Mouse (Mus musculus) cerebellum, adult 11 months (tissue): ENCODE measurements around the gene Gtf2h1.
"Not testable (repeated sequence)": the region's sequence is repeated elsewhere in the genome, so short reads cannot be mapped to it uniquely, and the experiment has no call there.

ENCODE experiments used
- DNase-seq: peaks from one replicate; pipeline ENCODE4 v3.0.0; 2022

Gene Gtf2h1

DNA sequence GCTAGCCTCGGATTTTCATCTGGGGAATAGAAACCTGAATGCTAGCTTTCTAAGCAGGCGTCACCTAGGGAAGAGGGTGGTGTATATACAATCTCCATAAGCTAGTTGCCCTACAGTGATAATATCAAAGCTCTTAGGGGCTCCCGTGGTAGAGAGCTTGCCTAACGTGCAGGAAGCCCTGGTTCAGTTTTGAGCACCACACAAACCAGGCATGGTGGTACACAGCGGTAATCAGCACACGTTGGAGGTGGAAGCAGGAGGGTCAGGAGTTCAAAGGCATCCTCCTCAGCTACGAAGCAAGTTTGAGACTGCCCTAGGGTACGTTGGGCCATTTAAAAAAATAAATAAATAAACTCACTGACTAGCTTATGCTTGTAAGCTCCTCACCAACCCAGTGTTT lies 35.8 kb downstream of the Gtf2h1 start:
- DNase-seq: no peak

DNA sequence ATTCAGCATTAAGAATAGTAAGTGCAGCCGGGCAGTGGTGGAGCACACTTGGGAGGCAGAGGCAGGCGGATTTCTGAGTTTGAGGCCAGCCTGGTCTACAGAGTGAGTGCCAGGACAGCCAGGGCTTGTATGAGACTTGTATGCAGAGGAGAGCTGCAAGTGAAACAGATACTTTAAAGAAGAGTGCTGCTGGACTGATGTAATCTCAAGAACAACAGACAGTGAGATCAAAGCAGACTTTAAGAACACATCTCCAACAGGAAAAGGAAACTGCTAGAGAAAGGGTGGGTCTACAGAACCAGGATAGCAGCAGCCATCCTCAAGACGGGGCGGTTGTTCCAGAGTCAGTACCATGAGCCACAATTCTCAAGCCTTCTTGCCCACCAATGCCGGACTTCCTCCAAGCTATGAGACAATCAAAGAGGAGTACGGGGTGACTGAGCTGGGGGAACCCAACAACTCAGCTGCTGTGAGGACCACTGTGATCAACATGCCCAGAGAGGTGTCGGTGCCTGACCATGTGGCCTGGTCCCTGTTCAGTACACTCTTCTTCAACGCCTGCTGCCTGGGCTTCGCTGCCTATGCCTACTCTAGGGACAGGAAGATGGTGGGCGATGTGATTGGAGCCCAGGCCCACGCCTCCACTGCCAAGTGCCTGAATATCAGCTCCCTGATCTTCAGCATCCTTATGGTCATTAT lies 36.4 kb downstream of the Gtf2h1 start:
- DNase-seq: not testable (repeated sequence)

DNA sequence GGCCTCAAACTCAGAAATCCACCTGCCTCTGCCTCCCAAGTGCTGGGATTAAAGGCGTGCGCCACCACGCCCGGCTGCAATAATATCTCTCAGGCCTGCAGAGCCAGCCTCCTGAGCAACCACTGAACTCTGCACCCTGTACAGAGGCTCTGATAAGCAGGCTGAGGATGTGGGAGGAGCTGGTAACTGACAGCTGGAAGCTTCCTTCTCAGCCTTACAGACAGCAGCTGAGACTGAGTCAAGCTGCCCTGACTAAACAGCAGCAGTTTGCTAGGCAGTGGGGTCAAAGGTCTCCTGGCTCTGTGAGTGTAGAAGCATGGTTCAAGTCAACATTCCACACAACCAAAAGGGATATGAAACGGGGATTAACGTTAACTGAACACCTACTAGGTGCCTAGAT lies 37.4 kb downstream of the Gtf2h1 start:
- no peak for DNase-seq

DNA sequence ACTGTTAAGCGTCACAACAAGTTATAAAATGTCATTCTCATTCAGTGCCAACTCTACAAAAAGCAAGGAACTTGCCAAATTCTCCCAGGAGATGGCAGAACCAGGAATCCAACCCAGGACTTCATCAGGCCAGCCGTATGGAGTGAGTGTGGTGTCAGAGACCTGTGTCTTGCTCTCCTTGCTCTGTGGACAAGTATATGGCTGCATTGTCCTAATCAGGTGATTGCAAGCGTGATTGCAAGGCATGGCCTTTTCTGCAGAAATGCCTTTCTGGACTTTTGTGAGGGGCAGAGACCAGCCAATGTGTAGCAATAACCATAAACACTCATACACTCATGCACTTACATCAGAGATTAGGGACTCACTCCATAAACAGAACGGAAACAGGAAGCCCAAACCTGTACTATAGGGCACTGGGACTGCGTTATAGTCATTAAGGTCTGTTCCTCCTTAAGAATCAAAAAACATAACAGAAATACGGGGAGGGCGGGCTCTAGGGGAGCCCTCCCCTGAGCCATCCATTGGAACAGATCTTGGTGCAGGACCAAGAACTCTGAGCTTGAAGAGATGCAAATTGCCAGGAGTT lies 37.9 kb downstream of the Gtf2h1 start:
- no peak for DNase-seq

DNA sequence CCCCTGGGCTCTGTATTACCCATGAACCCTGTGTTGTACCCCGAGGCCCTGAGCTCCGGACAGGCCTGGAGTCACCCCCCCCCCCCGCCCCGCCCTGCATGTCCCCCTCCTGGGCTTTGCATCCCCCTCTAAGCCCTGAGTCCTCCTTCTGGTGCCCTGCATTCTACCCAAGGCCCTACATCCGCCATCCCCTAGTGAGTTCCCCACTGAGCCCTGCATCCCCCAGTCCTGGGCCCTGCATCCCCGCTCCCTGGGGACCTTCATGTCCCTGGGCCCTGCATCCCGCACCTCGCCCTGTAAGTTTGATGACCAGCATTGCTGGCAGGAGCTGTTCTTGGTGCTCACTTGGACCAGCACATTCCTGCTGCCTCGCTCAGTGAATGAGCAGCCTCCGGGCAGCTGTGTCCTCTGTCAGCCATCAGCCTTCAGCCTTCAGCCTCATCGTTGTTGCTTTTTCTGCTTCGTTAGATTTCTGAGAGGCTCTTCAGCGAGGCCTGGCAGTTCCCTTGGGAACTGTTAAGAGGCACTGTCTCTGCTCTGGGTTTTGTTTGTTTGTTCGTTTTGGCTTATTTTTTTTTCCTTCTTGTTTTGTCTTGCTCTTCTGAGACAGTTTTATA lies 39.2 kb downstream of the Gtf2h1 start:
- DNase-seq: no peak

DNA sequence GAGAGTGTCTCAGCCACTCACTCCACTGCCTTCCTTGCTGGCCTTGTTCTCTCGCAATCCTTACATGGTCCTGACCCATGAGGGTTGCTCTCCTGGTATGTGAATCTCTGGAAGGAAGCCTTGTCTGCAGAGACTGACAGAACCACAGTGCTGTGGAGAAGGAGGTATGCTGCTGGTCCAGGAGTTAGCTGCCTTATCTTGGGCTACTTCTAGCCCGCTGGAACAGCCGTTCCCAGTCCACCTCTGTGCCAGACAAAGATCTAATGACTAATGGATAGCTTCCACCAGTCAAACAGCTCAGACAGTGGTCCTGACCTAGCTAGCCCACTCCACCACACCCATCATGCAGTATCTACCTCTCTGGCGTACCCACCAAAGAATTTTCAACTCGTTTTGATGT lies 40.5 kb downstream of the Gtf2h1 start:
- no peak for DNase-seq

DNA sequence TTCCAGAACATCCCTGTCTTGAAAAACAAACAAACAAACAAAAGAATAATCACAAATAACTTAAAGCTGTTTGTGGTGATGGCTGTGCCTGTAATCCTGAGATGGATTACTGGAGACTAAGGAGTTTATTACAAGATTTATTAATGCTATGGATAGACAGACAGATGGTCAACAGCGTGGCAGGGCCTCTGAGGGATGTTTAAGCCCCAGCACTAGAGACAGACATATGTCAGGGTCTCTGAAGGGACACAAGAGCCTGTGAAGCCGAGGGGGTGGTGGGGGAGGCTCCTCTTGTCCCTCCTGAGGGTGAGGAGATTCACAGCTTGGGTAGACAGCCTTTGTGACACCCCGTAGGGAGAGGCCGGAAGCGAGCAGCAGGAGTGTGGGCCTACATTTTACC lies 41.2 kb downstream of the Gtf2h1 start:
- DNase-seq: no peak

DNA sequence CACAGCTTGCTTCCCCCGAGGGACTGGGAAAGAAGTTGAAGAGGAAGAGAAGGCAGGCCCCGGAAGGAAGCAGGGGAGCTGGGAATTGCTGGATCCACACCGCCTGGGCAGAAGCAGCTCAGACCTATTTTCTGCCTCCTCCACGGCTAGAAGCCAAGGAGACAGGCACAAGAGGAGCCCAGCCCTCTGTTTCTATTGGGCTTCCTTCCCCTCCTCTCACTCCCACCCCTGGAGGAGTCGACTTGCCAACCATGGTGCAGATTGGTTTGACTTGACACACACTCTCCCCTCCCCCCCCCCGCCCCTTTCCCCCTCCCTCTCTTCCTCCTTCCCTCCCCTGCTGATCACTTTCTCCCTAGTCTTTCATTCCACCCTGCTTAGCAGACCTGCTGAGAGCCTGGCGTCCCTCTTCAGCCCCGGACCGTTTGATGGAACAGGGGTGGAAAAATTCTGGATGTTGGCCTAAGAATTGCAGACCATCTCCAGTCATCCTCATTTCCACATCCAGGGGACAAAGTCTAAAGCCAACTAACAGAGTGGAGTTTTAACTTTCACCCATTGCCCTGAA lies 42.3 kb downstream of the Gtf2h1 start:
- DNase-seq: no peak

DNA sequence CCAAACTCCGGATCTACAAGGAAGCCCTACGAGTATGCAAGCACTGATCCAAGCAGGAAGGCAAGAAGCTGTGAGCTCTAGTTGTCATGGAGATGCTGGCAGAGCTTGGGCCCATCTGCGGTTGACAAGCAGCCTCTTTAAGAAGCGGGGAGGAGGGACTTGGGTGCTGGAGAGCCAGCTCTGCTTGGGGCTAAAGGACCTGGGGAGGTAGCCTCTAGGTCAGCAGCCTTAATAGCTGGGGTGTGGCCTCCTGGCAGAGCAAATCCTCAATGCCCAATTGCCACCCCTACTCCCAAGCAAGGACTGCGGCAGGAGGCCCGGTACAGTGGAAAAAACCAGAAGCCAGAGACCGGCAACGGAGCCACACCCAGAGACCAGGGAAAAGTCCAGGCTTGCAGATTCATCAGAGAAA lies 43.0 kb downstream of the Gtf2h1 start:
- peak; percentile 69 for DNase-seq

DNA sequence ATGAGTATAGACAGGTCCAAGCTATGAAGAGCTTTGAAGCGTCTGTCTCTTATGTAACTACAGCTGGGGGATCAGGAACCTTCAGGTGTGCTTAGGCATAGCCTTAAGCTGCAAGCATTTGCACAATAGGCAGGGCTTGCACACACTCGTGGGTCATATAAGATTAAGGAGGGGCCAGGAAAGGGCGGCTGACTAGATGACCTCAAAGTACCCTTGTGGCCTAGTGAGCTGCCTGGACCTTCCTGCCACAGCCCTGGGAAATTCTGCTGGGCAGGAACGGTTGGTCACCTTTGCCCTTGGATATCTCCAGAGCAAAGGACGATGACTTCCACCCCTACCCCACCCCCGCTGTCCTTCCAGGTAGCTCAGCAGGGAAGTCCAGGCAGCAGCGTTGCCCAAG lies 43.5 kb downstream of the Gtf2h1 start:
- DNase-seq: no peak

DNA sequence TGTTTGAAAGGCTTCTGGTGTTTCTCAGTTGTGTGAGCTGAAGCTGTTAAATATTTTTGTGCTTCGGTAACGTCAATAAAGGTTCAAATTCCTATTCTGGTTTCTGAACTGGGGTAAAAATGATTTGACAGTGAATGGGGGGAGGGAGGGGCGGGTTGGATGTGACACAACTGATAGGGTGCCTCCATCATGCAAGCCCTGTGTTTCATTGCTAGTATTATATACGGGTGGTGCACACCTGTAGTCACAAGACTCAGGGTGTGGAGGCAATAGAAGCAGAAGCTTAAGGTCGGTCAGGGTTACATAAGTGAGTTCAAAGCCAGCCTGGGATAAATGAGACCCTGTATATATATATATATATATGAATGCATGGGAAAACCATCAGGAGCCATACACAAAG lies 44.0 kb downstream of the Gtf2h1 start:
- no peak for DNase-seq

DNA sequence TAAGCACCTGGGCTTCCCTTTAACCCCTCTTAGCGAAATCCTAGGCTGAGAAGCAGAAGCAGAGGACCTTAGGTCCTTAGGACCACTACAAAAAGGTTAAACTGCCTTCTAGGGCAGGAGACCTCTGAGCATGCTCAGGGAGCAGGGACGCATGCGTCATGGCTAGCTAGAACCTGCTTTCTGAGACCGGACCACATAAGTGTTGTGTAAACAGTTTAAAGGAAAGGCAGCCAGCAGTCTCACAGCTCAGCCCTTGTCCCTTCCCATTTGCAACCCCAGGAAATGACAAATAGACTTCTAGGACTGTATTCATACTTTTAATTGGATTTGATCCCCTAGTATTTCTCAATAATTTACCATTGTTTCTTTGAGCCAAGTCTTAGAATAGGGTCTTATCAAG lies 44.4 kb downstream of the Gtf2h1 start:
- no peak for DNase-seq

DNA sequence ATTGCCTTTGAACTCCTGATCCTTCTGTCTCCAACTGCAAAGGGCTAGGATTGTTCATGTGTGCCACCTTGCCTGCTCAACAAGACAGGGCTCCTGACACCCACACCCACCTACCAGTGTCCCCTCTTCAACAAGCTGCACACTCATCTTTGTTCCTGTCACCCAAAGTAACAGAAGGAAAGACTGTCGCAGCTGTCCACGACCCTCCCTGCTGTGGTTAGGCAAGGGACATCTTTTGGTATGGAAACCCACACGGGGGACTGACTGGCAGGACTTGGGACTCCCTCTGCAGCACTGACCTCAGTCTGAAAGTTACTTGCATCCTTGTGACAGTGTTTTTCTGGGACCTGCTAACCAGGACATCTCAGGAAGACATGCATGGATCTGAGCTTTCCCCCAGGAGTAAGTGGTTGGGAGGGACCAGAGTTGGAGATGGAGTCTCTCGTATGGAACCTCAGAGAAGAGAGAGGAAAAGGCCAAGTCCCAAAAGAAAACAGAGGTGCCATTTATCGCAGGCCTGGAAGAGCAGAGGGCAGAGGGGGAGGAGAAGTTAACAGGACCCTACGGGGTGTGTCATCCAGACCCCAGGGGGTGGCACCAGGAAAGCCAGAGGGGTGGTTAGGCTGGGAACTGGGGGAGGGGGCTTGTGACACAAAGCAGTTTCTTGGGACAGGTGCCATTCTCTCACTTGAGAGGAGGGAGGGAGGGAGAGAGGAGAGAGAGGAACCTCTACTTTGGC lies 45.1 kb downstream of the Gtf2h1 start, which contains the start of gene Ldha:
Gene Ldha (plus strand): TSS at position 689 of the 739 bp plus-strand sequence.
- DNase-seq: no peak

DNA sequence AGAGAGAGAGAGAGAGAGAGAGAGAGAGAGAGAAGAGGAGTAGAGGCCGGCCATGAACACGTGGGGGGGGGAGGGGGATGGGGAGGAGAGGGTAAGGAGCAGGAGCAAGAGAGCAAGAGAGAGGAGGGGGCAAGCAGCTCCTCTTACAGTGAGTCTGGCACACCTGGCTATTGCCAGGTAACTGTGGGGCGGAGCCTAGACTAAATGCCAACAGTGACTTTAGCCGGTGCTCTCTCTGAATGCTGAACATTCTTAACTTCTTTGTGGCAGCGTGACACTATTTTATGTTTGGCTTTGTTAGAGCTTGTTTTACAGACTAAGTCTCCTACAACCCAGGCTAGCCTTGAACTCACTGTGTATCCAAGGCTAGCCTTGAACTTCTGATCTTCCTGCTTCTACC lies 46.4 kb downstream of the Gtf2h1 start:
- no peak for DNase-seq

DNA sequence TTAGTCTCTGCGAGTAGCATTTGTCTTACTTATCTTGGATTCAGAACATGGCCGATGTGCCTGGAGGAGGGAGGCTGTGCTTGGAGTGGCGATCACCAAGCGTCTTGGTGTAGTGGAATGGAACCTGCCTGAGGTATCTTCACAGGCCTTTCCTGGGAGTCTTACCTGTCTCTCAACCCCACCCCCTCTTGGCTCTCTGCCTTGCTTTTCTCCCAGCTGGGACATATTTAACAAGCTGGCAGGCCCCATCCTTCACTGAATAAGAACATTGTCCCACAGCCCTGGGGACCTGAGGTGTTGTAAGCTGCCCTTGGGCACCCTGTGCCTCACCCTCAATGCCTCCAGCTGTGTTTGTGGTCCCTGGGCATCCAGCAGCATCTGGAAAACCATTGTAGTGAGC lies 47.7 kb downstream of the Gtf2h1 start:
- DNase-seq: no peak

DNA sequence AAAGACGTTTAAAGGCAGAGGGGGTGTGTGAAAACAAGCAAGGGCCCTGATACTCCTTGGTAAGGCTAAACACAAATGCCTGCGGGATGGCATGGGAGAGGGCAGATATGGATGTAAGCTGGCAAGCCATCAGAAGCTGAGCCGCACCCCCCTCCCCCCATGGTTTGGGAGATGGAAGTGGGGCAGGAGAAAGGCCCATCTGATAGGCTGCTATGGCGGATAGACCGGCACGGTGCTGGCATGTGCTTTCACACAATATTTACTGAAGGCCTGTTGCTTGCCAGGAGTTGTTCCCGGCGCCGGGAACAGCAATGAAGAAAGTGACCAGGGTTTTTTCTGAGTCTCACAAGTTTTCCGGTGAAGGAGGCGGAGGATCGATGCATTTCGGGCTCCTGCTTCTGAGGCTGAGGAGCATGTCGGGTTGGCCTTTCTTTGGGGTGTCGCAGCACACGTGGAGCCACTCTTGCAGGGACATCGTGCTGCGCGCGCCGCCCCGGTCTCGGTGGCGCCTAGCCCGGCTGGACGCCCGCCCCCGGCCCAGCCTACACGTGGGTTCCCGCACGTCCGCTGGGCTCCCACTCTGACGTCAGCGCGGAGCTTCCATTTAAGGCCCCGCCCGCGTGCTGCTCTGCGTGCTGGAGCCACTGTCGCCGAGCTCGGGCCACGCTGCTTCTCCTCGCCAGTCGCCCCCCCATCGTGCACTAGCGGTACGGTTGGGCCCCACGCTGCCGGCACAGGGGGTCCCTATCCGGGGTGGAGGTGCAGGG lies 49.5 kb downstream of the Gtf2h1 start:
- peak; percentile 81 for DNase-seq

DNA sequence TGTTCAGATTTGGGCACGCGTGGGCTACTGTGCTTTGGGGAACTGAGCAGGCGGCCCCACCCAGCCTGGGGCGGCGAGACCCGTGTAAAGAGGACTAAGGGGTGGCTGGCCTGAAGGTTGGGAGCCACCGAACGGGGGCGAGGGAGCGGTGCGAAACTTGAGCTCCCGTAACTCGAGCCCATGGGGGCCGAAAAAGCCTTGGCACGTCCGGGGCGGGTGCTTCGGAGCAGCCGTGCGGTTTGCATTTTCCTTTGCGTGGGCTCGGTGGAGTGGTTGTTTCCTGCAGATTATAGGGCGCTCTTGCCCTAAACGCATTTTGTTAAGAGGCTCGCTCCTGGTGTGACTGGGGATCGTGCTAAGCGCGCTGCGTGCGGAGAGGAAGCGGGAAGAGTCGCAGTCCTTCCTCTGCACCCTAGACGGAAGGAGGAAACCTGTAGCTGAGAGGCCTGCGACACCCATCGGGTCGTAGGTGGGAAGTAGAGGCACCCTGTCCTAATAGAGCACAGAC lies 50.1 kb downstream of the Gtf2h1 start:
- DNase-seq: no peak

DNA sequence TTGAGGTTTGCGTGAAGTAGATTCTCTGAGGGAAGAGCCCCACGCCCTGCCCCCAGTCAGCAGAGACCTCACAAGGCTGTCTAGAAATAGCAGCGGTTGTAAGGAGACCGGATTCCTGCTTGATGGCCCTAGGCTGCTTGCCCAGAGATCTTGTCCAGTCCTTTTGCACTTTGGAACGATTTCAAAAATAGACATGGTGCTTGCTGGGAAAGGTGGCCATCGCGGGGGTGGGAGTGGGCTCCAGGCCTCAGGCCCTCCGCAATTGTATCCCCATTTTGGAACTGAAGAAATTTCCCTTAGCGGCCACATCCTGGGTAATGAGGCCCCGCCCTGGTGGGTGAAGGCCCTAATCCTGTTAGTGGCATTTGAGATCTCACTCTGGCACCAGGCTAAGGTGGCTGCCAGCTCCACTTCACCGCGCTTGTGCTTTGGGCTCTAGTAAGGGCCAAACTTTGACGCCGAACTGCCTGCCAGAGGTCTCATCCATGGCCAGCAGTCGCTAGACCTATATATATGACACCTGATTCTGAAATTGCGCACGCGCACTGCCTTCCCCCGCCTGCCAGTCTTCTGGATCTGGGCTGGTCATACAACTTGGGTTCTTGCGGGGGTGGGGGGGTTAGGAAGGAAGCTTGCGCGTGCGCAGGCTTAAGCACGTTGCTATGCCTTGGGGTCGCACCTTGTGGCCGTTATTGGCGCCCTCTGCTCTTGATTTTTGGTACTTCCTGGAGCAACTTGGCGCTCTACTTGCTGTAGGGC lies 50.8 kb downstream of the Gtf2h1 start:
- peak; percentile 44 for DNase-seq

DNA sequence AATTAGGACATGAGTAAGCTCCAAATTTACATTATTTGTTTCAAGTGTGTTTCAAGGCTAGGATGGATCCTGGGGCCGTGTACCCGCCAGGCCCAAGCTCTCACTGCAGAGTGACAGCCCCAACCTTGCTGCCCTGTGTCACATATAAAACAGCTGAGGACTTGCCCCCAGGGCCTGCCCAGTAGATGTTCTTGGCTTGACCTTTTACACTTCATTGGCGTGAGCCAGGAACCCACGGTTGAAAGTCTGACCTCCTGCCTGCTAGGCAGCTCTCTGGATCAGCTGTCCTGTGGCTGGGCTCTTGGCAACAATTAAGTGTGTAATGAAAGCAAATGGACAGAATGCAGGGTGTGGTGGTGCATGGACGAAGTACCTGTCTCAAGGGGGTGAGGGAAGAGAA lies 53.4 kb downstream of the Gtf2h1 start:
- no peak for DNase-seq

DNA sequence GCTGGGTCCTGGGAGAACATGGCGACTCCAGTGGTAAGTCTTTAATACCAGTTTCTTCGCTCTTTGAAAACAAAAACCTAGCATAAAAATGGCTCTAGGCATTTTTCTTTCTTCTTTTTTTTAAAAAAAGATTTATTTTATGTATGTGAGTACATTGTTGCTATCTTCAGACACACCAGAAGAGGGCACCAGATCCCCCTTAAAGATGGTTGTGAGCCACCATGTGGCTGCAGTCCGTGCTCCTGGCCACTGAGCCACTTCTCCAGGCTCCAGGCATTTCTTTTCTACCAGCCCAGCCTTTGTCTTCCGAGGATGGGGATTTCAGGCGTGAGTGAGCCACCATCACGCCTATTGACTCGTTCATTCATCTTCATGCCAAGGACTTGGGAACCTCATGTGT lies 55.1 kb downstream of the Gtf2h1 start:
- no peak for DNase-seq

DNA sequence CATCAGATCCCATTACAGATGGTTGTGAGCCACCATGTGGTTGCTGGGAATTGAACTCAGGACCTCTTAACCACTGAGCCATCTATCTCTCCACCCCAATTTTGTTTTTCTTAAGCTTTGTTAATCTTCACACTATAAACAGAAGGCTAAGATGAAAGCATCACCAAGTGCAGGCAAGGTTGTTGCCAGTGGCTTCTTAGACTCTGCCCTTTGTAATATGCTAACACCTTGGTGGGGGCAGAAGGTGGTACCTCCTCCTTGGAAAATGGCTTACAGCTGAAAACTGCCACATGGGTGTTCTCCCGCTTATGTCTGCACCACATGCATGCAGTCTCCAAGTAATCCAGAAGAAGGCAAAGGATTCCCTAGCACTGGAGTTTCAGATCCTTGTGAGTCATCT lies 56.8 kb downstream of the Gtf2h1 start:
- no peak for DNase-seq

DNA sequence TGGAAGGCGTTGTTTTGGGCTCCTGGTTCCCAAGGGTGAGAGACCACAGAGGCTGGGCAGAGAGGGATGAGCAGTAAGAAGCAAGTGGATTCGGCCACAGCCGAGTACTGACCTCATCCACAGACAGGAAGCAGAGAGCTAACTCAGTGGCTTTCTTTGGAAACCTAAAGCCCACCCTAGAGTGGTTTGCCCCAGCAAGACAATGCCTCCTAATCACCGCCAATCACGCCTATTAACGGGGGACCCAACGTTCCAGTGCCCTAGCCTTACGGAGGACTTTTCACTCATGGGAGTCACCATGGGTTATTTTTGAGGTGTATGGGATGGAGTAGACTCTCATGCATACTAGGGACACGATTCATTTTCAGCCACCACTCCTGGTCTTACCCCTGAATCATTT lies 57.5 kb downstream of the Gtf2h1 start:
- DNase-seq: no peak
